Mouse (Mus musculus) thymus, adult 2 months (tissue): ENCODE measurements around the gene Dhrs7c.

Experiments used
- CTCF ChIP-seq: fragments of 200-500 bp; IDR thresholded peaks from 2 replicates; pipeline ENCODE4 v1.5.1; 2012; ENCODE audit warnings: mild to moderate bottlenecking, control low read depth, low read length, moderate library complexity, borderline replicate concordance; ENCODE audit not compliant: control insufficient read depth, poor library complexity, insufficient read depth; ENCODE audit errors: extremely low read depth
- POLR2A ChIP-seq: fragments of 200-500 bp; IDR thresholded peaks from 2 replicates; pipeline ENCODE4 v1.6.1; 2012; ENCODE audit warnings: mild to moderate bottlenecking, low read length, control low read depth, moderate library complexity; ENCODE audit not compliant: control insufficient read depth, poor library complexity, insufficient read depth; ENCODE audit errors: extremely low read depth

- no peak for TF ChIP-seq CTCF
- no peak for TF ChIP-seq POLR2A
Observed at GRCm38 (mm10) chr11:67861399-67861838, 63.4 kb downstream of the Dhrs7c start.
